Mouse (Mus musculus) limb, embryonic 13.5 days (tissue): Measurements from ENCODE around the gene Olfr374. TPM values are rescaled to one million over a fixed set of nuclear protein-coding genes. Genes with fewer than 3 reads are reported as not detected.

Experiments
- ATAC-seq: fragments of 200-750 bp; cut with Nextera tagmentation; 2 replicates; pipeline ENCODE4 v1.8.0; 2017; ENCODE audit warnings: low read depth, moderate number of reproducible peaks, moderate TSS enrichment; ENCODE audit not compliant: low FRiP score
- H3K27ac ChIP-seq: fragments of 300-500 bp; sonication (generic); 2 replicates; pipeline ENCODE4 v1.5.1; 2015; ENCODE audit warnings: inconsistent platforms, mild to moderate bottlenecking, moderate library complexity
- H3K27me3 ChIP-seq: fragments of 300-500 bp; sonication (generic); 2 replicates; pipeline ENCODE4 v1.6.1; 2015; ENCODE audit warnings: mild to moderate bottlenecking, inconsistent platforms
- H3K36me3 ChIP-seq: fragments of 300-500 bp; sonication (generic); 2 replicates; pipeline ENCODE4 v1.6.1; 2015; ENCODE audit warnings: inconsistent platforms, mild to moderate bottlenecking, moderate library complexity
- H3K4me1 ChIP-seq: fragments of 300-500 bp; sonication (generic); 2 replicates; pipeline ENCODE4 v1.6.1; 2015; ENCODE audit warnings: inconsistent platforms
- H3K4me2 ChIP-seq: fragments of 300-500 bp; sonication (generic); replicated peaks from 2 replicates; pipeline ENCODE4 v1.6.1; 2015; ENCODE audit warnings: inconsistent platforms, mild to moderate bottlenecking, moderate library complexity
- H3K4me3 ChIP-seq: fragments of 300-500 bp; sonication (generic); 2 replicates; pipeline ENCODE4 v1.5.1; 2015; ENCODE audit warnings: moderate library complexity, mild to moderate bottlenecking, inconsistent platforms
- H3K9ac ChIP-seq: fragments of 300-500 bp; sonication (generic); 2 replicates; pipeline ENCODE4 v1.6.1; 2015; ENCODE audit warnings: mild to moderate bottlenecking, inconsistent platforms
- H3K9me3 ChIP-seq: fragments of 300-500 bp; sonication (generic); 2 replicates; pipeline ENCODE4 v1.6.1; 2016; ENCODE audit warnings: inconsistent platforms
- WGBS: fragments of 180-500 bp; shearing (Covaris S2); methylation state at CpG from one replicate; pipeline ENCODE4 v1.1.7; 2015; 5-methylcytosine and 5-hydroxymethylcytosine counted together
- polyA plus RNA-seq: library from polyadenylated mRNA; unstranded; fragments of >200 nt; fragmentation: Nextera tagmentation; extraction: Ambion mirVana; gene quantifications from 2 replicates; pipeline ENCODE4 v1.2.1, GENCODE M21; 2015

The Olfr374 gene
- polyA plus RNA-seq, 1 experiment from 2014 or later, result not detected

GRCm38 (mm10) chr8:72138456-72138855, 31.6 kb downstream of the Olfr374 start:
- Histone ChIP-seq H3K4me3 (no peak overlapping the region), H3K27ac (no peak overlapping the region), H3K27me3 (no peaks in the 10 kb centered on the region), H3K36me3 (peaks cover 55% of the 10 kb centered on the region), H3K4me2 (no peak overlapping the region), H3K9me3 (no peaks in the 10 kb centered on the region), H3K9ac (no peak overlapping the region), H3K4me1 (peaks cover 14% of the 10 kb centered on the region)
- 98% methylated on average over 5 of the region's 5 CpGs for WGBS
- ATAC-seq, result no peak

GRCm38 (mm10) chr8:72143256-72143824, 36.5 kb downstream of the Olfr374 start:
- H3K27ac ChIP-seq, result no peak overlapping the region
- H3K4me2 ChIP-seq, result no peak overlapping the region
- H3K9me3 ChIP-seq, result no peaks in the 10 kb centered on the region
- 96% methylated on average over 13 of the region's 13 CpGs for WGBS
- no peaks in the 10 kb centered on the region for H3K27me3 ChIP-seq
- no peaks in the 10 kb centered on the region for H3K4me1 ChIP-seq
- no peak overlapping the region for H3K9ac ChIP-seq
- H3K4me3 ChIP-seq, result no peak overlapping the region
- H3K36me3 ChIP-seq, result peaks cover 97% of the 10 kb centered on the region
- no peak for ATAC-seq

GRCm38 (mm10) chr8:72144345-72144975, 37.6 kb downstream of the Olfr374 start:
- Histone ChIP-seq H3K9me3 (no peaks in the 10 kb centered on the region), H3K9ac (no peak overlapping the region), H3K27ac (no peak overlapping the region), H3K4me3 (no peak overlapping the region), H3K4me1 (no peaks in the 10 kb centered on the region), H3K4me2 (no peak overlapping the region), H3K27me3 (no peaks in the 10 kb centered on the region), H3K36me3 (peaks cover 95% of the 10 kb centered on the region)
- 87% methylated on average over 5 of the region's 5 CpGs for WGBS
- ATAC-seq, result no peak

GRCm38 (mm10) chr8:72145511-72145910, 38.7 kb downstream of the Olfr374 start:
- H3K36me3 ChIP-seq, result peaks cover 95% of the 10 kb centered on the region
- 86% methylated on average over 3 of the region's 3 CpGs for WGBS

GRCm38 (mm10) chr8:72146056-72146455, 39.2 kb downstream of the Olfr374 start:
- Histone ChIP-seq H3K27ac (no peak overlapping the region), H3K27me3 (no peaks in the 10 kb centered on the region), H3K9ac (no peak overlapping the region), H3K4me1 (no peaks in the 10 kb centered on the region), H3K9me3 (no peaks in the 10 kb centered on the region), H3K36me3 (peaks cover 96% of the 10 kb centered on the region), H3K4me2 (no peak overlapping the region), H3K4me3 (no peak overlapping the region)
- no peak for ATAC-seq
- WGBS, result 89% methylated on average over 1 of the region's 1 CpGs

More at GRCm38 (mm10) chr8:72145511-72145910, 38.7 kb downstream of the Olfr374 start:
- ATAC-seq, result no peak
- Histone ChIP-seq H3K27me3 (no peaks in the 10 kb centered on the region), H3K27ac (no peak overlapping the region), H3K4me2 (no peak overlapping the region), H3K9ac (no peak overlapping the region), H3K9me3 (no peaks in the 10 kb centered on the region), H3K4me3 (no peak overlapping the region), H3K4me1 (no peaks in the 10 kb centered on the region)

- 91% methylated on average over 3 of the region's 3 CpGs for WGBS
- Histone ChIP-seq H3K4me1 (no peaks in the 10 kb centered on the region), H3K9ac (no peak overlapping the region), H3K4me3 (no peak overlapping the region), H3K27me3 (no peaks in the 10 kb centered on the region), H3K9me3 (no peaks in the 10 kb centered on the region), H3K4me2 (no peak overlapping the region), H3K27ac (no peak overlapping the region), H3K36me3 (peaks cover 96% of the 10 kb centered on the region)
- no peak for ATAC-seq
Measured at GRCm38 (mm10) chr8:72146556-72146955, 39.7 kb downstream of the Olfr374 start.

GRCm38 (mm10) chr8:72147266-72147665, 40.4 kb downstream of the Olfr374 start:
- Histone ChIP-seq H3K27ac (no peak overlapping the region), H3K4me1 (no peaks in the 10 kb centered on the region), H3K27me3 (no peaks in the 10 kb centered on the region), H3K4me2 (no peak overlapping the region), H3K4me3 (no peak overlapping the region), H3K9ac (no peak overlapping the region), H3K9me3 (no peaks in the 10 kb centered on the region), H3K36me3 (peaks cover 96% of the 10 kb centered on the region)
- no peak for ATAC-seq
- WGBS, result 87% methylated on average over 2 of the region's 2 CpGs

GRCm38 (mm10) chr8:72149056-72149455, 42.2 kb downstream of the Olfr374 start:
- Histone ChIP-seq H3K27me3 (no peaks in the 10 kb centered on the region), H3K4me3 (no peak overlapping the region), H3K4me2 (no peak overlapping the region), H3K36me3 (peaks cover 94% of the 10 kb centered on the region), H3K9ac (no peak overlapping the region), H3K27ac (no peak overlapping the region), H3K9me3 (no peaks in the 10 kb centered on the region), H3K4me1 (no peaks in the 10 kb centered on the region)
- WGBS, result 87% methylated on average over 1 of the region's 1 CpGs
- no peak for ATAC-seq

- Histone ChIP-seq H3K4me2 (no peak overlapping the region), H3K9me3 (no peaks in the 10 kb centered on the region), H3K4me3 (no peak overlapping the region), H3K9ac (no peak overlapping the region), H3K27ac (no peak overlapping the region), H3K27me3 (no peaks in the 10 kb centered on the region), H3K36me3 (peaks cover 74% of the 10 kb centered on the region), H3K4me1 (no peaks in the 10 kb centered on the region)
- WGBS, result 86% methylated on average over 3 of the region's 3 CpGs
- ATAC-seq, result no peak
Measured at GRCm38 (mm10) chr8:72151418-72152078, 44.7 kb downstream of the Olfr374 start.

- ATAC-seq, result no peak
- Histone ChIP-seq H3K36me3 (peaks cover 56% of the 10 kb centered on the region), H3K4me3 (no peak overlapping the region), H3K4me1 (peaks cover under 1% of the 10 kb centered on the region; the same call in 1 of the 2 replicates), H3K9me3 (no peaks in the 10 kb centered on the region), H3K27ac (no peak overlapping the region), H3K4me2 (no peak overlapping the region), H3K27me3 (no peaks in the 10 kb centered on the region), H3K9ac (no peak overlapping the region)
Measured at GRCm38 (mm10) chr8:72153382-72153781, 46.5 kb downstream of the Olfr374 start.

- Histone ChIP-seq H3K27ac (no peak overlapping the region), H3K9me3 (no peaks in the 10 kb centered on the region)
- no peak for ATAC-seq
Measured at GRCm38 (mm10) chr8:72158096-72158495, 51.3 kb downstream of the Olfr374 start.

GRCm38 (mm10) chr8:72158726-72159125, 51.9 kb downstream of the Olfr374 start:
- H3K36me3 ChIP-seq, result peaks cover 8% of the 10 kb centered on the region
- ATAC-seq, result no peak
- H3K27ac ChIP-seq, result no peak overlapping the region
- H3K4me2 ChIP-seq, result no peak overlapping the region
- no peaks in the 10 kb centered on the region for H3K9me3 ChIP-seq
- no peak overlapping the region for H3K9ac ChIP-seq
- H3K4me3 ChIP-seq, result no peak overlapping the region
- peaks cover 35% of the 10 kb centered on the region for H3K4me1 ChIP-seq
- no peaks in the 10 kb centered on the region for H3K27me3 ChIP-seq
- WGBS, result 79% methylated on average over 3 of the region's 3 CpGs

More at GRCm38 (mm10) chr8:72158096-72158495, 51.3 kb downstream of the Olfr374 start:
- Histone ChIP-seq H3K9ac (no peak overlapping the region), H3K4me2 (no peak overlapping the region), H3K4me3 (no peak overlapping the region), H3K36me3 (peaks cover 14% of the 10 kb centered on the region), H3K4me1 (peaks cover 31% of the 10 kb centered on the region), H3K27me3 (no peaks in the 10 kb centered on the region)
- 83% methylated on average over 2 of the region's 2 CpGs for whole genome bisulfite sequencing
